Mouse (Mus musculus) heart, postnatal 10 days (tissue): ENCODE data around the gene Xirp1. TPM values are rescaled to one million over a fixed set of nuclear protein-coding genes. Genes with fewer than 3 reads are reported as not detected.

Source experiments
- DNase-seq, 2 experiments: peaks; one replicate each; pipeline ENCODE4 v3.0.0; 2021
- intact Hi-C: fragments of 180-260 bp; cut with DNase I; formaldehyde crosslinking; loops from one replicate; pipeline ENCODE4 v1.15.1; 2025
- total RNA-seq, 2 experiments: library from RNA; stranded (reverse); gene quantifications; 2 replicates each; pipeline ENCODE4 v1.2.3; 2021

The Xirp1 gene
- 100 to 1,000 TPM; 147 to 150 TPM for total RNA-seq

GRCm38 (mm10) chr9:120023086-120023811 lies at the start of gene Xirp1:
Gene Xirp1, minus strand, starts transcription at chr9:120023598.
- DNase-seq, result peak in 1 of 2 experiments; percentile 67
- intact Hi-C loops, result no loop called here

DNA sequence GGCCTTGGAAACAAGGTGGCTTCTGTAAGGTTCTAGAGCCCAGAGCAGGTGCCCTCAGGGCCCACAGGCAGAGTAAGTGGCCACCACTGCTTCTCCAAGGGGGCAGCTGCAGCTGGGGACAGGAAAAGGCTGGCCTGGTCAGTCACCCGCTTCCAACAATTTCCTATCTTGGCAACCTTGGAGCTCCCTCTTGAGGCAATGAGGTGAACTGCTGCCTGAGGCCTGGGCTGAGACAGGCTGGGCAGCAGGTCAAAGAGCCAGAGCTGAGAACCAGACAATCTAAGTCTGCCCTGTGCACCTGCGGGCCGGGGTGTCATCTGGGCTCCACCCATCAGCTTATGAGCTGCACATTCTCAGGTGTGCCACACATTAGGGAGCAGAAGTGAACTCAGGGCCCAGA lies 49.8 kb upstream of the Xirp1 start:
- intact Hi-C loops, result loop anchor here (2.0 kb wide), 2 partner anchors 44 to 110 kb away; no protein-coding TSS in a partner anchor
- peak; percentile 89 to 94 for DNase-seq

DNA sequence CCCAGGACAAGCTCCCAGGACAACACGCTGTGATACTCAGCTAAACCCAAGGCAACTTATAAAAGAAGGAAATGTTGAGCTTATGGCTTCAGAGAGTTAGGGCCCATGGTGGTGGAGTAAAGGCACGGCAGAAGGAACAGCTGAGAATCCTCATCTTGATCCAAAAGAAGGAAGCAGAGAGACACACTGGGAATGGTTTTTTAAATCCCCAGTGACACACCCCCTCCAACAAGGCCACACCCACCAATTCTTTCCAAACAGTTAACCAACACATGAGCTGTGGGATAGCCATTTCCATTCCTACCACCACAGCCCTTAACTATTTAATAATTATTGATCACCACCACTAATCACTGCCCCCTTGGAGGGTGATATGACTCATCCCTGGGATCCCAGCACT lies 47.9 kb upstream of the Xirp1 start:
- peak; percentile 12 to 36 for DNase-seq
- intact Hi-C loops, result no loop called here

- DNase-seq, result no peak
- intact Hi-C loops, result no loop called here
These were observed 46.4 kb upstream of the Xirp1 start, which contains the start of gene Cx3cr1 for GRCm38 (mm10) chr9:120069779-120070178. Gene Cx3cr1, minus strand, starts transcription at chr9:120069879.

DNA sequence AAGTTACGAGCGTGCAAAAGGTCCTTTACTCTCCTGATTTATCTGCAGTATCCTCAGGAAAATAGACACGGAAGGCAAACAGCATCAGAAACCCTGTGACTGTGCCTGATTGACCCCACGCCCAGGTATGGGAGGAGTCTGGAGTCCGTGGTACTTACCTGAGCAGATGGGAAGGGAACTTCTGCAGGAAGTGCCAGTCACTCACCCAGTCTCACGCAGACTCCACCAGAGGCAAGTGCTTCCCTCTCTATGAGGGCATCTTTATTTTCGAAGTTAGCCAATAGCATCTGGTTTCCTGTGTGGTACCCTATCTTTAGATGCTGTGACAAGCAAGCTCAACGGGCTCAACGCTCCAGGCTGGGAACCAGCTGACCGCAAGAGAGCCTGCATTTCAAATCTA lies 44.6 kb upstream of the Xirp1 start:
- intact Hi-C loops, result no loop called here
- peak in 1 of 2 experiments; percentile 9 for DNase-seq

DNA sequence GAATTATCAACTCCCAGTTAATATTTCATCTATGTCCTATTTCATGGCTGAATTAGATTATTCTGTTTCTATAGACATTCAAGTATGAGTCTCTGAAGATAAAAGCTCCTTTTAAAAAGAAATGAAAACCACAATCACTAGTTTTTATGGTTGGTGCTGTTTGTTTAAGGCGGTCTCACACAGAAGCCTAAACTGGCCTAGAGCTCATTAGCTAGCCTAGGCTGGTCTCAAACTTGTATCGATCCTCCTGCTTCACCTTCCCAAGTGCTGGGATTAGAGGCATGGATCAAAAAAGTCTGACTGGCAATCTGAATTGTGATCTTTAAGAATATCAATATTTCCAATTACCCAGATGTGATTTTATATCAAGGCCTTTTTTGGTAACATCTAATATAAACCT lies 44.2 kb upstream of the Xirp1 start:
- no peak for DNase-seq
- intact Hi-C loops, result no loop called here

DNA sequence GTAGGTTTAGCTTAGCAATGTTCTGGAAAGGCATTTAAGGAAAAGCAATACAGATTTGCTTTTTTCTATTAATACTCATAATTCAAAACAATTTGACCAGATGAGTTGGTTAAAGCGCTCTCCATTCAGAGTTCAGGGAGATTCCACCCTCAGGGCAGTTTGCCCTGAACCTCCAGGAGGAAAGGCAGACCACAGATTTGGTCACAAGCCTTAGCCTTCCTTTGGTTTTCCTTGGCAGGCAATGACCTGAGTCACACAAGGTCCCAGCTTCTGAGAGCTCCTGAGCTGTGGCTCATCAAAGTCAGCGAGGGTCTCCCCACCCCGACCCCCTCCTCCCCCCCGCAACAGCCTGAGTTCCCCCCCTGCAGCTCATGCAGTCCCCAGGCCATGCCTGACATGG lies 40.9 kb upstream of the Xirp1 start:
- intact Hi-C loops, result no loop called here
- DNase-seq, result no peak

- intact Hi-C loops, result no loop called here
- DNase-seq, result no peak
These were observed 35.3 kb upstream of the Xirp1 start for GRCm38 (mm10) chr9:120058730-120059129.

DNA sequence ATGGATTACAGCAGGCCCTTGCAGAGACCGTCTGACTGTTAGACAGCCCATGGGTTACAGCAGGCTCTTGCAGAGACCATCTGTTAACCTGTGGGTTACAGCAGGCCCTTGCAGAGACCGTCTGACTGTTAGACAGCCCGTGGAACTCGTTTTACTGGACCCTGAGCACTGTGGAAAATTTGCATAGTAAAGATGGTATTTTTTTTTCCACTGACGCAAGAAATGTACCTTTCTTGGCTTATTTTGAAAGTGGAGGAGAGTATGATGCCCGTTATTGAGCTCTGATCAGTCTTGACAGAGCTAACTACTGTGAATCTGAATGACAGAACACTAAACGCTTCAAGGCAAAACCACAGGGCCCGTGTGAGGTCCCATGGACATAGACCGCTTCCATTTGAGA lies 32.8 kb upstream of the Xirp1 start:
- no peak for DNase-seq
- intact Hi-C loops, result no loop called here

- intact Hi-C loops, result no loop called here
- DNase-seq, result no peak
These were observed 31.3 kb upstream of the Xirp1 start for GRCm38 (mm10) chr9:120054545-120055277.

DNA sequence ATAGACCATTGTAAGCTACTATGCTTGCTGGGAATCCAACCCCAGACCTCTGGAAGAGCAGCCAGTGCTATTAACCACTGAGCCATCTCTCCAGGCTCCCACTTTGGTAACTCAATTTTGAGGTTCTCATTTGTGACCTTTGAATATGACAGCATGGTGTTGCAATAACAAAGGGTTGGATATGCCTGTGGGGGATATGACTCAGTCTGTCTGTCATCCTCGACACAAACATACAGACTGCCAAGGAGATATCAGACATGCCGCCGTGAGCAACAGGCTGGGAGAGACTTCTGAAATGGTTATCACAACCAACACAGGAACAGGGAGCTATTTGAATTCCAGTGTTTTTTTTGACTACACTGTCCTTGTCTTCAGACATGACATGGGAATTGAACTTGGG lies 26.0 kb upstream of the Xirp1 start:
- no peak for DNase-seq

DNA sequence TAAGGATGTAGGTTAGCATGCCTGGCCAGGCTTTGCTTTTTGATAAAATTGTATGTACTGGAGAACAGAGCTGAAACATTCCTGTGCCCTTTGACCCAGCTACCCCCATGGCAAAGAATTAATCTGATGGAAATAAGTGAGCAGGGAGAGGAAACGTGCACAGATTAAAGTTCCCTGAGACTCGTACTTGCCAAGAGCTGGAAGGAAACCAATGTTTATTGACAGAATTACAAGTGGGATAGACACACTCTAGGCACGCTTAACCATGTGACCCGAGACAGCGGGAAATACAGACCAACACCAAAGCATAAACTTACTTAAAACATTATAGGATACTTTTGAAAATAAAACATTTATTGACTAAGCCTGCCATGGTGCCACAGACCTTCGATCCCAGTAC lies 25.1 kb upstream of the Xirp1 start:
- intact Hi-C loops, result no loop called here
- DNase-seq, result no peak

More for the DNA sequence above, 26.0 kb upstream of the Xirp1 start:
- intact Hi-C loops, result no loop called here

- intact Hi-C loops, result no loop called here
- no peak for DNase-seq
These were observed 19.7 kb upstream of the Xirp1 start for GRCm38 (mm10) chr9:120043115-120043514.

GRCm38 (mm10) chr9:120037414-120037813 lies 14.0 kb upstream of the Xirp1 start:
- intact Hi-C loops, result no loop called here
- DNase-seq, result no peak

DNA sequence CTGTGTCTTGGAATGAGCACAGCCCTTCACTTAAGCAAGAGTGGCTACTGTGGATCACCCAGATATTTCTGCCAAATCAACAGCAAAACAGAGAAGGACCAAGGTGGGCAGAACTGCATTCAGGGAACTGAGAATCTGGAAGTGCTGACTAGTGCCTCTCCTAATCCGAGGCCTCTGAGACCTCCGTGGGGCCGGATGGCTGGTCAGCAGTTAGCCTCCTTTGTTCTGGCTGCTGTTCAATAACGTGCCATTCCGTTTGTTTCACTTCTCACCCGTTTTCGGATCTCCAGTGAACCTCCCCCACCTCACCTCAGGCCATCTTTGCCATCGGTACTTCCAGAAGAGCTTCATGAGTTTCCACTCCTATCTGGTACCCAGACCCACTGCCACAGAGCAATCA lies 11.0 kb upstream of the Xirp1 start:
- DNase-seq, result no peak
- intact Hi-C loops, result no loop called here

- intact Hi-C loops, result no loop called here
- no peak for DNase-seq
These were observed 9.3 kb upstream of the Xirp1 start for GRCm38 (mm10) chr9:120032710-120033109.

DNA sequence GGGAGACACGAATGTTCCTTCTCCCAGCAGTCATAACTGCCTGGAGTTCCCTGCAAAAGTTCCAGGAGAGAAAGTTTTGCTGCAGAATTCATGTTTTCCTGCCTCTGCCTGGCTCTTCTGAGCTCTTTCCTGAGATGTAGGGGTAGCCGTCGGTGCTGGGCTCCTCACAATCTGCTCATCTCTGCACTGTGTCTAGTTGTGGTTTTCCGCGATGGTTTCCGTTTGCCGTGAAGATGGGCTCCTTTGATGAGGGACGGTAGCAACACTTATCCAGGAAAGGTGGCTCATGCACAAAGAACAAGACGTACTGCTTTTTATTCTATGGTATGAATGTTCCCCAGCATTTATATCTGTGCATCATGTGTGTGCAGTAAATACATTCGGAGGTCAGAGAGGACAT lies 7.0 kb upstream of the Xirp1 start:
- intact Hi-C loops, result no loop called here
- no peak for DNase-seq

- intact Hi-C loops, result loop anchor here (2.0 kb wide), 1 partner anchor 43 kb away; no protein-coding TSS in a partner anchor
- DNase-seq, result no peak
These were observed 6.5 kb upstream of the Xirp1 start for GRCm38 (mm10) chr9:120029880-120030279.

- intact Hi-C loops, result loop anchor here (1.0 to 2.0 kb wide), 2 partner anchors 45 to 71 kb away; no protein-coding TSS in a partner anchor
- DNase-seq, result peak; percentile 84
These were observed 4.2 kb upstream of the Xirp1 start for GRCm38 (mm10) chr9:120027401-120028151.

GRCm38 (mm10) chr9:120024625-120025024 lies 1.2 kb upstream of the Xirp1 start:
- DNase-seq, result no peak
- intact Hi-C loops, result no loop called here

DNA sequence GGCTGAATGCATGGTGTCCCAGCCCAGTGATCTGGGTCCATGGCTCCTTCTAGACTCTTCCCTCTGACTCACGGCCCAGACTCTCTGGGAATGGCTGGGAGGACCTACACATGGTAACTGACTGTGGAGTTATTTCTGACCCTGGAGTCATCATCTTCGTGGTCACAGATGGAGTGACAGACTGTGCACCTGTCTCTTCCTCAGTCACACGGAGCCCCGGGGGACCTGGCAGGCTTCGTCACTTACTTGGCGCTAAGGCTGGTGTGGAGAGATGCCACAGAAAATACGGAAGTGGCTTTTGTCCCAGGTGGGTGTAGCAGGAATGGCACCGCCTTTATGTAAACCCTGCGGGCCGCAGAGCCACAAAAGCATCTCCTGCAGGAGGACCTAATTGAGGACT lies 773 bp upstream of the Xirp1 start:
- DNase-seq, result peak in 1 of 2 experiments; percentile 70
- intact Hi-C loops, result no loop called here
